Mouse (Mus musculus): ENCODE results near the gene Id2. TPM values are rescaled to one million over a fixed set of nuclear protein-coding genes. Genes with fewer than 3 reads are reported as not detected.

The Id2 gene
- 371 and 388 TPM in 2 replicates for polyA plus RNA-seq (2014; fragmentation: Nextera tagmentation; extraction: Ambion mirVana)

GRCm38 (mm10) chr12:25097052-25097209, at the start of gene Id2:
Gene Id2 (minus strand): TSS chr12:25097140.
- H3K4me1 ChIP-seq (ENCODE audit: control insufficient read depth, insufficient read depth, low read length): peaks cover 46% of the 10 kb centered on the region
- H3K36me3 ChIP-seq (ENCODE audit: control insufficient read depth, insufficient read depth, low read length): no peaks in the 10 kb centered on the region
- peak within 1 kb of the TSS; percentile 71 for H3K4me3 ChIP-seq (ENCODE audit: low read depth, low read length)
- no peaks in the 10 kb centered on the region for H3K27me3 ChIP-seq (ENCODE audit: control insufficient read depth, insufficient read depth, low read length)
- H3K4me2 ChIP-seq (ENCODE audit: low read depth, low read length): peak within 1 kb of the TSS; percentile 91
- no peak for ATAC-seq (ENCODE audit: low read depth)
- peak within 1 kb of the TSS; percentile 94 for H3K27ac ChIP-seq (ENCODE audit: low read depth, low read length)
- H3K9me3 ChIP-seq (ENCODE audit: control insufficient read depth, low read length): no peaks in the 10 kb centered on the region
- peak within 1 kb of the TSS; percentile 67 for H3K9ac ChIP-seq (replicated peaks; ENCODE audit: low read depth, low read length)
- 0% methylated on average over 1 of the region's 1 CpGs for WGBS

GRCm38 (mm10) chr12:25145344-25145698, 48.4 kb upstream of the Id2 start:
- Histone ChIP-seq H3K9me3 (ENCODE audit: control insufficient read depth, low read length) (no peaks in the 10 kb centered on the region), H3K36me3 (ENCODE audit: control insufficient read depth, insufficient read depth, low read length) (no peaks in the 10 kb centered on the region), H3K4me1 (ENCODE audit: control insufficient read depth, insufficient read depth, low read length) (no peaks in the 10 kb centered on the region), H3K4me2 (ENCODE audit: low read depth, low read length) (no peak overlapping the region), H3K4me3 (ENCODE audit: low read depth, low read length) (no peak overlapping the region), H3K27me3 (ENCODE audit: control insufficient read depth, insufficient read depth, low read length) (no peaks in the 10 kb centered on the region), H3K27ac (ENCODE audit: low read depth, low read length) (no peak overlapping the region), H3K9ac (replicated peaks; ENCODE audit: low read depth, low read length) (no peak overlapping the region)
- no peak for ATAC-seq (ENCODE audit: low read depth)
- WGBS: 73% methylated on average over 3 of the region's 3 CpGs

- Histone ChIP-seq H3K4me1 (ENCODE audit: control insufficient read depth, insufficient read depth, low read length) (no peaks in the 10 kb centered on the region), H3K9ac (replicated peaks; ENCODE audit: low read depth, low read length) (no peak overlapping the region), H3K4me3 (ENCODE audit: low read depth, low read length) (no peak overlapping the region), H3K4me2 (ENCODE audit: low read depth, low read length) (no peak overlapping the region), H3K27me3 (ENCODE audit: control insufficient read depth, insufficient read depth, low read length) (no peaks in the 10 kb centered on the region), H3K27ac (ENCODE audit: low read depth, low read length) (no peak overlapping the region), H3K36me3 (ENCODE audit: control insufficient read depth, insufficient read depth, low read length) (no peaks in the 10 kb centered on the region), H3K9me3 (ENCODE audit: control insufficient read depth, low read length) (no peaks in the 10 kb centered on the region)
- WGBS: 59% methylated on average over 5 of the region's 5 CpGs
- no peak for ATAC-seq (ENCODE audit: low read depth)
Measured at GRCm38 (mm10) chr12:25144591-25145343, 47.8 kb upstream of the Id2 start.

DNA sequence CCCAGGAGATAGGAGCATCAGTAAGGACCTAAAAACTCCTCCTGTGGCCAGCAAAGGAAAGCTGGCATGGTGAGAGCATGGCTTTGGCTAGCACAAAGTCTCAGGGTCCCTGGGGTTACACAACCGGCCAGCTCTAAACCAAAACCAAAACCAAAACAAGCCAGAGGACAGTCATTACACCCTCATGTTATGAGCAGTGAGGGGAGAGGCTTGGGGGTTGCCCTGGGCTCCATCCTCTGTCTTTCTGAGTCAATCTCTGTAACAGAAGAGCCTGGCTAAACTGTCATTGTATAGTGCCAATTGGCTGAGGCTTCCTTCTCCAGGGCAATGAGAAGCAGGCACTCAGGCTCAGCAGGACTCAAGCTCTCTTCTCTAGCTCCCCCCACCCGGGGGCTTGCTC, 46.6 kb upstream of the Id2 start:
- Histone ChIP-seq H3K36me3 (ENCODE audit: control insufficient read depth, insufficient read depth, low read length) (no peaks in the 10 kb centered on the region), H3K9ac (replicated peaks; ENCODE audit: low read depth, low read length) (no peak overlapping the region), H3K27ac (ENCODE audit: low read depth, low read length) (no peak overlapping the region), H3K9me3 (ENCODE audit: control insufficient read depth, low read length) (no peaks in the 10 kb centered on the region), H3K4me1 (ENCODE audit: control insufficient read depth, insufficient read depth, low read length) (no peaks in the 10 kb centered on the region), H3K27me3 (ENCODE audit: control insufficient read depth, insufficient read depth, low read length) (no peaks in the 10 kb centered on the region), H3K4me2 (ENCODE audit: low read depth, low read length) (no peak overlapping the region), H3K4me3 (ENCODE audit: low read depth, low read length) (no peak overlapping the region)
- WGBS: 80% methylated on average over 2 of the region's 2 CpGs
- no peak for ATAC-seq (ENCODE audit: low read depth)

- H3K27me3 ChIP-seq (ENCODE audit: control insufficient read depth, insufficient read depth, low read length): no peaks in the 10 kb centered on the region
- no peak overlapping the region for H3K9ac ChIP-seq (replicated peaks; ENCODE audit: low read depth, low read length)
- H3K4me2 ChIP-seq (ENCODE audit: low read depth, low read length): no peak overlapping the region
- no peaks in the 10 kb centered on the region for H3K9me3 ChIP-seq (ENCODE audit: control insufficient read depth, low read length)
- H3K36me3 ChIP-seq (ENCODE audit: control insufficient read depth, insufficient read depth, low read length): no peaks in the 10 kb centered on the region
- no peak overlapping the region for H3K27ac ChIP-seq (ENCODE audit: low read depth, low read length)
- ATAC-seq (ENCODE audit: low read depth): no peak
- no peak overlapping the region for H3K4me3 ChIP-seq (ENCODE audit: low read depth, low read length)
- H3K4me1 ChIP-seq (ENCODE audit: control insufficient read depth, insufficient read depth, low read length): no peaks in the 10 kb centered on the region
- WGBS: 79% methylated on average over 7 of the region's 7 CpGs
Measured at GRCm38 (mm10) chr12:25142251-25142650, 45.3 kb upstream of the Id2 start.

- H3K27me3 ChIP-seq (ENCODE audit: control insufficient read depth, insufficient read depth, low read length): no peaks in the 10 kb centered on the region
- WGBS: 71% methylated on average over 7 of the region's 7 CpGs
- no peak for ATAC-seq (ENCODE audit: low read depth)
- H3K36me3 ChIP-seq (ENCODE audit: control insufficient read depth, insufficient read depth, low read length): no peaks in the 10 kb centered on the region
- H3K4me1 ChIP-seq (ENCODE audit: control insufficient read depth, insufficient read depth, low read length): no peaks in the 10 kb centered on the region
- no peak overlapping the region for H3K27ac ChIP-seq (ENCODE audit: low read depth, low read length)
- no peak overlapping the region for H3K4me3 ChIP-seq (ENCODE audit: low read depth, low read length)
- H3K4me2 ChIP-seq (ENCODE audit: low read depth, low read length): no peak overlapping the region
- no peaks in the 10 kb centered on the region for H3K9me3 ChIP-seq (ENCODE audit: control insufficient read depth, low read length)
- no peak overlapping the region for H3K9ac ChIP-seq (replicated peaks; ENCODE audit: low read depth, low read length)
Measured at GRCm38 (mm10) chr12:25141311-25141710, 44.4 kb upstream of the Id2 start.

- no peak overlapping the region for H3K27ac ChIP-seq (ENCODE audit: low read depth, low read length)
- H3K9me3 ChIP-seq (ENCODE audit: control insufficient read depth, low read length): no peaks in the 10 kb centered on the region
- H3K4me1 ChIP-seq (ENCODE audit: control insufficient read depth, insufficient read depth, low read length): no peaks in the 10 kb centered on the region
- H3K9ac ChIP-seq (replicated peaks; ENCODE audit: low read depth, low read length): no peak overlapping the region
- ATAC-seq (ENCODE audit: low read depth): no peak
- WGBS: 81% methylated on average over 6 of the region's 6 CpGs
- no peak overlapping the region for H3K4me3 ChIP-seq (ENCODE audit: low read depth, low read length)
- H3K4me2 ChIP-seq (ENCODE audit: low read depth, low read length): no peak overlapping the region
- no peaks in the 10 kb centered on the region for H3K27me3 ChIP-seq (ENCODE audit: control insufficient read depth, insufficient read depth, low read length)
- no peaks in the 10 kb centered on the region for H3K36me3 ChIP-seq (ENCODE audit: control insufficient read depth, insufficient read depth, low read length)
Measured at GRCm38 (mm10) chr12:25140115-25140514, 43.2 kb upstream of the Id2 start.

DNA sequence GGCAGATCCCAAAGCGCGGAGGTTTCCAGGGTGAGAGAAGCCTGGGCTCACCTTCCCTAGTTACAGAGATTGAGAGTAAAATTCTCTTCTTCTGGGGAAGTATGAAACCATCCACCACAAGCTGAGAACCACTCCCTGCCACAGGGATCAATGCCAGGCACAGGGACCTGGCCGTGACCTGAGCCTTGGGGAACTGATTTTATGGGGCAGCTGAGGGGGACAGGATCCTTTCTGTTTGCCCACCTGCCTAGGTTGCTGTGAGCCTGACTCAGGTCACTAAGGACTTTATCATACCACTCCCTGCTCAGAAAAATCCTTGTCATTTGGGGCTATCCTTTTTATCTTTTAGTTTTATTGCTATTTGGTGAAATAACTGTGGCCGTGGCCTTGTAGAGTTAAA, 41.7 kb upstream of the Id2 start:
- 95% methylated on average over 4 of the region's 4 CpGs for WGBS
- no peak for ATAC-seq (ENCODE audit: low read depth)
- Histone ChIP-seq H3K9me3 (ENCODE audit: control insufficient read depth, low read length) (no peaks in the 10 kb centered on the region), H3K9ac (replicated peaks; ENCODE audit: low read depth, low read length) (no peak overlapping the region), H3K4me2 (ENCODE audit: low read depth, low read length) (no peak overlapping the region), H3K4me3 (ENCODE audit: low read depth, low read length) (no peak overlapping the region), H3K27ac (ENCODE audit: low read depth, low read length) (no peak overlapping the region), H3K4me1 (ENCODE audit: control insufficient read depth, insufficient read depth, low read length) (no peaks in the 10 kb centered on the region), H3K36me3 (ENCODE audit: control insufficient read depth, insufficient read depth, low read length) (no peaks in the 10 kb centered on the region), H3K27me3 (ENCODE audit: control insufficient read depth, insufficient read depth, low read length) (no peaks in the 10 kb centered on the region)

DNA sequence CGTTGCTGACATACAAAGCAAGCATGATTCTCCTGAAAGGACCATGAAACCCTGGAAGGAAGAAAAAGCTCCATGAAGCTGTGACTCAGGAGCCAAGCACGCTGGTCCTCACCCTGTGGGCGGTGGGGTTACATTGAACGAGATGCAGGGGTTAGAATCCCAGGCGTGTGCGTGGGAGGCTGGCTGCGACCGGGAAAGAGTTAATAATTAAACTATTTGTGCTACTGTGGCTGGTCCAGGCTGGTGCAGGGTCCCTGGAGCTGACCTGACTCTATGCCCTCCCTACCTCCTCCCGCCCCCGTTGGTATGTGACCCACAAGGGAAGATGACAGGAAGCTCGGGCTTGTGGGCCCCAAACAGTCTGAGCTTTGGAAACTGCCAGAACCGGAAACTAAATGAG, 35.1 kb upstream of the Id2 start:
- Histone ChIP-seq H3K36me3 (ENCODE audit: control insufficient read depth, insufficient read depth, low read length) (no peaks in the 10 kb centered on the region), H3K27ac (ENCODE audit: low read depth, low read length) (no peak overlapping the region), H3K9me3 (ENCODE audit: control insufficient read depth, low read length) (no peaks in the 10 kb centered on the region), H3K27me3 (ENCODE audit: control insufficient read depth, insufficient read depth, low read length) (no peaks in the 10 kb centered on the region), H3K9ac (replicated peaks; ENCODE audit: low read depth, low read length) (no peak overlapping the region), H3K4me3 (ENCODE audit: low read depth, low read length) (no peak overlapping the region), H3K4me1 (ENCODE audit: control insufficient read depth, insufficient read depth, low read length) (no peaks in the 10 kb centered on the region), H3K4me2 (ENCODE audit: low read depth, low read length) (no peak overlapping the region)
- WGBS: 75% methylated on average over 12 of the region's 12 CpGs
- ATAC-seq (ENCODE audit: low read depth): no peak

DNA sequence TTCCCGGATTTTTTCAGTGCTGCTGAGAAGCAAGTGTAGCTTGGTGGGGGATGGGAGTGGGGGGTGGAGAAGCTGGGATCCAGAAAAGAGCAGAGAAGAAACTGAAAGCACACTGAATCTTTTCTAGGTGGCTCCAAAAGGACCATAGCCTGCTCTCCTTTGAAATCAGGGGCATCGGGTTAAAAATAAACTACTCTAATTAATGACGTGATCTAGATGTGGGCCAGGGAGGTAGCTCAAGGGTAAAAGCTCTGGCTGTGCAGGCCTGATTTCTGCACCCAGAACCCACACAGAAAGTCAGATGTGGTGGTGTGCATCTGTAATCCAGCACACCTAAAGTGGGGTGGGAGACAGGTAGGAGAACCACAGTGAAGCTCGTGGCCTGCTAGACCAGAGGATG, 30.7 kb upstream of the Id2 start:
- Histone ChIP-seq H3K4me3 (ENCODE audit: low read depth, low read length) (no peak overlapping the region), H3K27me3 (ENCODE audit: control insufficient read depth, insufficient read depth, low read length) (no peaks in the 10 kb centered on the region), H3K4me2 (ENCODE audit: low read depth, low read length) (no peak overlapping the region), H3K9ac (replicated peaks; ENCODE audit: low read depth, low read length) (no peak overlapping the region), H3K4me1 (ENCODE audit: control insufficient read depth, insufficient read depth, low read length) (no peaks in the 10 kb centered on the region), H3K36me3 (ENCODE audit: control insufficient read depth, insufficient read depth, low read length) (no peaks in the 10 kb centered on the region), H3K27ac (ENCODE audit: low read depth, low read length) (no peak overlapping the region), H3K9me3 (ENCODE audit: control insufficient read depth, low read length) (no peaks in the 10 kb centered on the region)
- 66% methylated on average over 4 of the region's 4 CpGs for WGBS
- no peak for ATAC-seq (ENCODE audit: low read depth)

Measured in neural tube, embryonic 14.5 days (tissue).